Mouse (Mus musculus) heart, adult 18-20 months (tissue): ENCODE measurements around the gene Magea1. TPM values are rescaled to one million over a fixed set of nuclear protein-coding genes. Genes with fewer than 3 reads are reported as not detected.
A peak's percentile ranks its signal among the peaks of the same experiment; 100 is the strongest.
"Not testable (repeated sequence)": the region's sequence is repeated elsewhere in the genome, so short reads cannot be mapped to it uniquely, and the experiment has no call there.

Experiments
- DNase-seq, 2 experiments: peaks; one replicate each; pipeline ENCODE4 v3.0.0; 2021 to 2022; ENCODE audit warnings: mixed read lengths in 1 of 2
- long read RNA-seq, 2 experiments: library from polyadenylated mRNA; stranded (forward); transcript quantifications; one replicate each; pipeline ENCODE4 v2.0.0; 2021
- total RNA-seq, 2 experiments: library from RNA; stranded (reverse); gene quantifications; 2 replicates each; pipeline ENCODE4 v1.2.3; 2021

Magea1 gene
- total RNA-seq, result not detected
- long read RNA-seq, experiment 1, result 0 reads
- long read RNA-seq, experiment 2, result 0 reads

GRCm38 (mm10) chrX:155089693-155090092 lies at the start of gene Magea1:
Magea1 (minus strand) TSS chrX:155089793.
- DNase-seq, result not testable (repeated sequence)

- not testable (repeated sequence) for DNase-seq
Measured at GRCm38 (mm10) chrX:155128312-155128711, 38.7 kb upstream of the Magea1 start, which contains the start of gene Cldn34b2. Cldn34b2 (minus strand) TSS chrX:155128412.

DNA sequence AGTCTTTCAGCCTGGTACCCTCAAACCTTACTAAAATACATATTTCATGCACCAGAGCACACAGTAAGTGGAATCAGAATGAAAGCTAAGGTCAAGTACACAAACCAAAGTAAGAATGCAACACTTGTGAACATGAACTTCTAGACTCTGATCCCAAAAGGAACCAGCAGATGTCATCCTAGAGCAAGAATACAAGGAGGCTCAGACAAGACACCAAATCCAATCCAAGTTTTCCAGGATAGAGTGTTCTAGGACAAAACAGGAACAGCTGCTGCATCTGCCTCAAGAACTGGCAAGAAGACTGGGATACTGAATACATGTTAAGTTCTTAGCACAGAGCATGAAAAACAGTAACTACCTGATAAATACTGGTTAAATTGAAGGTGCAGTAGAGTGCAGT lies 8.4 kb upstream of the Magea1 start:
- peak; percentile 3 to 7 for DNase-seq

DNA sequence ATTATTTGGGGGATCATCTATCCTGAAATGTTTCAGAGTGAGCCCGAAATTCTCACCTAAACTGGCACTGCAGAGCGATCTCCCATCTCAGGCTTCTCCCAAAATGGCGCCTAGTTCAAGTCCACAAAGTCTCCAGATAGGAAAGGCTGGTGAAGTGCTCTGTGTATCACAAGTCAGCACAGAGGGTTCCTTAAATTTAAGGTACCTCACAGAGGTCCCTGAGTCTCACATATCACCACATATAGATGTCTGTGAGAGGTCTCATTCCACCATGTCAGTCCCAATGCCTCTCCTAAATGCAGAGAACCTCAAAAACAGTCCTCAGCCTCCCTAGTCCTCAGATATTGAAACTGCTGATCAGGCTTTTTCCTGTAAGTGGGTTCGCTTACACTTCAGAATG lies 4.0 kb upstream of the Magea1 start, which contains the start of gene Magea2:
TSS of gene Magea2 (minus strand) at position 101 of the 400 bp plus-strand sequence.
- DNase-seq, result not testable (repeated sequence)

DNA sequence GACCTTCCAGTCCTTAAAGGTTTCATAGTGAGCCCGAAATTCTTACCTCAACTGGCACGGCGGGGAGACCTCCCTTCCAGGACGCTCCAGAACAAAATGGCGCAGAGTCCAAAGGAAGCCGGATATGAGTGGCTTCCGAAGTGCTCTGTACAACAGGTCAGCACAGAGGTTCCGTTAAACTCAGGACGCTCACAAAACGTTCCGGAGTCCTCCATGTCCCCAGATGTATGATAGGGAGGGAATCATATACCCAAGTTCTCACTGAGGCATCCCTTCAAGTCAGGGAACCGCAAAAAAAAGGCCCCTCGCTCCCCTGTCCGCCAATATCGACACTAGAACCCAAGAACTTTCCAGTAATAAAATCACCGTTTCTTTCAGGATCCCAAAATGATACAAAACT lies 26.5 kb downstream of the Magea1 start, which contains the start of gene Magea5:
TSS of gene Magea5 (minus strand) at position 101 of the 400 bp plus-strand sequence.
- not testable (repeated sequence) for DNase-seq

Other genes starting within 250 kb of the Magea1 start
- not detected for gene Cldn34b1, start 199.5 kb downstream of the Magea1 start, total RNA-seq
- not detected for gene Magea6, start 153.8 kb downstream of the Magea1 start, total RNA-seq
- gene Magea3, start 140.3 kb downstream of the Magea1 start, total RNA-seq, result not detected
- gene Magea8, start 93.9 kb downstream of the Magea1 start, total RNA-seq, result not detected
- gene Magea5, start 26.6 kb downstream of the Magea1 start, total RNA-seq, result not detected
- not detected for gene Magea2, start 3.9 kb upstream of the Magea1 start, total RNA-seq
- gene Cldn34b2, start 38.6 kb upstream of the Magea1 start, total RNA-seq, result not detected
- 10 to 100 TPM; 29.0 to 37.8 TPM for gene Sat1, start 126.7 kb upstream of the Magea1 start, total RNA-seq
- gene Acot9, start 172.7 kb upstream of the Magea1 start, total RNA-seq, result 10 to 100 TPM; 23.1 to 28.1 TPM